9 mouse cellular contexts compared by ENCODE assay signal in the genomic region with DNA sequence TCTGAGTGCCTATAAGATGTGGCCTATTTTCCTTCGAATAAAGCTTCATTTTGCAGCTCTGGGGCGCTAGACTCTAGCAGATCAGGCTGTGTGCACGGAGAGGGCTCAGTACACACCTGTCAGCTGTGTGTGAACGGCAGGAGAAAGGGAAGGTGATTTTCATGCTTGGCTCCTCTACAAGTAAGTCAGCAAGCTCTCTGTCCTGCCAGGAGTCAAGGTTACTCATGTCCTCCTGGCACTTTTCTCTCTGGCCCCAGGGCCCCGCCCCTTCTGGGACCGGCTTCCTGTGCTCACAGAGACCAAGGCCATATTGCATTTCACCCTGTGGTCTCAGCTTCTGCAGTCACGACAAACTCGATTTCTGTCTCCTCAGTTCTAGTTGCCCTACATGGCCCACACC.
DNase-seq lines count a peak whose midpoint lies in the region; ATAC-seq and TF ChIP-seq lines count a peak whose summit lies in the region.
"Had no signal": no experiment of that assay in that cellular context is flagged by ENCODE, and none has a peak within 500 bp of the region (broad histone marks: within the 10 kb centered on the region; RNA-seq: fewer than 3 reads in every experiment).

No protein-coding gene starts in this region.

- H3K9me3 ChIP-seq in forebrain, embryonic 15.5 days = no peaks in the 10 kb centered on the region
- no peaks in the 10 kb centered on the region; the same call in 1 of the 2 replicates for H3K9me3 ChIP-seq in forebrain, embryonic 11.5 days (ENCODE audit: control insufficient read depth, low read length)
- no peaks in the 10 kb centered on the region for H3K9me3 ChIP-seq in midbrain, postnatal 0 days (ENCODE audit: low read length)
- H3K9me3 ChIP-seq in midbrain, embryonic 10.5 days (replicated peaks) = no peaks in the 10 kb centered on the region
- H3K9me3 ChIP-seq in kidney, postnatal 0 days (replicated peaks; ENCODE audit: low read length) = no peaks in the 10 kb centered on the region
- H3K9me3 ChIP-seq: neural tube, embryonic 12.5 days had no signal

- no peak overlapping the region for H3K27ac ChIP-seq in forebrain, embryonic 15.5 days (replicated peaks)
- no peak overlapping the region for H3K27ac ChIP-seq in forebrain, embryonic 11.5 days (ENCODE audit: low read depth, low read length)
- H3K27ac ChIP-seq in midbrain, postnatal 0 days (ENCODE audit: low read depth, low read length) = no peak overlapping the region
- no peak overlapping the region for H3K27ac ChIP-seq in midbrain, embryonic 10.5 days (replicated peaks)
- peak overlapping the region; percentile 86 for H3K27ac ChIP-seq in gastrocnemius, adult 2 months
- no peak overlapping the region; the same call in 1 of the 2 replicates for H3K27ac ChIP-seq in kidney, postnatal 0 days
- H3K27ac ChIP-seq: neural tube, embryonic 12.5 days had no signal

- H3K27me3 ChIP-seq in forebrain, embryonic 15.5 days = no peaks in the 10 kb centered on the region
- H3K27me3 ChIP-seq in forebrain, embryonic 11.5 days (ENCODE audit: control insufficient read depth, insufficient read depth, low read length) = no peaks in the 10 kb centered on the region
- H3K27me3 ChIP-seq in midbrain, postnatal 0 days (ENCODE audit: insufficient read depth, low read length) = no peaks in the 10 kb centered on the region
- H3K27me3 ChIP-seq in midbrain, embryonic 10.5 days (ENCODE audit: low read depth, poor library complexity, severe bottlenecking) = 0 out of 2 replicates have a peak, but pooled peaks cover 4% of the 10 kb centered on the region
- no peaks in the 10 kb centered on the region for H3K27me3 ChIP-seq in kidney, postnatal 0 days (ENCODE audit: insufficient read depth, low read length)
- H3K27me3 ChIP-seq: neural tube, embryonic 12.5 days had no signal

- no peak overlapping the region for H3K4me2 ChIP-seq in forebrain, embryonic 15.5 days (replicated peaks)
- H3K4me2 ChIP-seq in forebrain, embryonic 11.5 days (ENCODE audit: low read depth, low read length, severe bottlenecking) = no peak overlapping the region
- no peak overlapping the region for H3K4me2 ChIP-seq in midbrain, postnatal 0 days (ENCODE audit: low read depth, low read length, poor library complexity, severe bottlenecking)
- H3K4me2 ChIP-seq in kidney, postnatal 0 days (ENCODE audit: low read length) = no peak overlapping the region
- H3K4me2 ChIP-seq: neural tube, embryonic 12.5 days had no signal

- H3K4me3 ChIP-seq in forebrain, embryonic 15.5 days = no peak overlapping the region
- H3K4me3 ChIP-seq in forebrain, embryonic 11.5 days (ENCODE audit: low read depth, low read length) = no peak overlapping the region
- no peak overlapping the region for H3K4me3 ChIP-seq in midbrain, postnatal 0 days (ENCODE audit: low read depth, low read length)
- H3K4me3 ChIP-seq in midbrain, embryonic 10.5 days = no peak overlapping the region
- H3K4me3 ChIP-seq in gastrocnemius, adult 2 months = peak overlapping the region; percentile 32
- H3K4me3 ChIP-seq in kidney, postnatal 0 days (replicated peaks; ENCODE audit: low read depth, low read length) = no peak overlapping the region
- H3K4me3 ChIP-seq: neural tube, embryonic 12.5 days had no signal

- no peak overlapping the region for H3K9ac ChIP-seq in forebrain, embryonic 15.5 days (replicated peaks)
- H3K9ac ChIP-seq in forebrain, embryonic 11.5 days (ENCODE audit: low read length) = no peak overlapping the region
- H3K9ac ChIP-seq in midbrain, postnatal 0 days (replicated peaks; ENCODE audit: low read length, poor library complexity, severe bottlenecking) = no peak overlapping the region
- H3K9ac ChIP-seq in kidney, postnatal 0 days (ENCODE audit: low read depth, low read length) = no peak overlapping the region
- H3K9ac ChIP-seq: neural tube, embryonic 12.5 days had no signal

- intact Hi-C loops in gastrocnemius, adult 2 months (cut with DNase I) = loop anchor here (2.0 to 5.0 kb wide), 2 partner anchors 47 to 137 kb away; a partner anchor contains a TSS

- WGBS in forebrain, embryonic 15.5 days = 77% methylated on average over 8 of the region's 8 CpGs
- 77% methylated on average over 8 of the region's 8 CpGs for WGBS in forebrain, embryonic 11.5 days
- WGBS in midbrain, postnatal 0 days = 66% methylated on average over 8 of the region's 8 CpGs
- WGBS in midbrain, embryonic 10.5 days = 77% methylated on average over 8 of the region's 8 CpGs
- 42% methylated on average over 8 of the region's 8 CpGs for WGBS in kidney, postnatal 0 days

- DNase-seq in forebrain, embryonic 11.5 days (ENCODE audit: low spot score) = no peak
- no peak for DNase-seq in midbrain, postnatal 0 days (ENCODE audit: low spot score)
- DNase-seq in midbrain, embryonic 10.5 days (ENCODE audit: low spot score) = no peak
- peak; percentile 89 for DNase-seq in gastrocnemius, adult 2 months
- peak; percentile 53 for DNase-seq in kidney, postnatal 0 days (ENCODE audit: low spot score)
- no peak for DNase-seq in layer of hippocampus, adult 8-10 months (ENCODE audit: low spot score in 2 of 2)
- no peak for DNase-seq in right cerebral cortex, postnatal 14 days

- peak; percentile 25; the same call in 1 of the 2 replicates for TF ChIP-seq CTCF in midbrain, postnatal 0 days (IDR thresholded peaks at IDR 0.05)
- 0 out of 2 replicates have a peak, but pooled peaks have one; percentile 6 for TF ChIP-seq CTCF in gastrocnemius, adult 2 months (IDR thresholded peaks at IDR 0.05)
- TF ChIP-seq CTCF in kidney, postnatal 0 days (IDR thresholded peaks at IDR 0.05; ENCODE audit: low read depth) = no peak

- no peaks in the 10 kb centered on the region for H3K36me3 ChIP-seq in forebrain, embryonic 15.5 days
- H3K36me3 ChIP-seq in forebrain, embryonic 11.5 days (ENCODE audit: control insufficient read depth, insufficient read depth, low read length) = no peaks in the 10 kb centered on the region
- no peaks in the 10 kb centered on the region for H3K36me3 ChIP-seq in midbrain, postnatal 0 days (ENCODE audit: insufficient read depth, low read length)
- H3K36me3 ChIP-seq in midbrain, embryonic 10.5 days = peaks cover 8% of the 10 kb centered on the region
- no peaks in the 10 kb centered on the region for H3K36me3 ChIP-seq in kidney, postnatal 0 days (ENCODE audit: insufficient read depth, low read length)

- H3K4me1 ChIP-seq in forebrain, embryonic 15.5 days = peaks cover 32% of the 10 kb centered on the region
- H3K4me1 ChIP-seq in forebrain, embryonic 11.5 days (replicated peaks; ENCODE audit: control insufficient read depth, insufficient read depth, low read length) = 0 out of 2 replicates have a peak, but pooled peaks cover 3% of the 10 kb centered on the region
- H3K4me1 ChIP-seq in midbrain, postnatal 0 days (ENCODE audit: insufficient read depth, low read length) = peaks cover 7% of the 10 kb centered on the region; the same call in 1 of the 2 replicates
- peaks cover 55% of the 10 kb centered on the region for H3K4me1 ChIP-seq in midbrain, embryonic 10.5 days
- H3K4me1 ChIP-seq in kidney, postnatal 0 days (replicated peaks; ENCODE audit: insufficient read depth, low read length) = no peaks in the 10 kb centered on the region

- ATAC-seq in forebrain, embryonic 15.5 days (replicated peaks) = 0 out of 2 replicates have a peak, but pooled peaks have one; percentile 18
- no peak for ATAC-seq in forebrain, embryonic 11.5 days (replicated peaks; ENCODE audit: low FRiP score)
- no peak for ATAC-seq in midbrain, postnatal 0 days (ENCODE audit: low FRiP score)
- ATAC-seq in kidney, postnatal 0 days (replicated peaks; ENCODE audit: low FRiP score, low read depth) = no peak

Comparison
In these comparisons a context has a peak if more than half of its experiments do, and no peak if none do; other contexts are left out.
1. DNase-seq: peak in gastrocnemius, adult 2 months (single experiment) and kidney, postnatal 0 days (single experiment); none in forebrain, embryonic 11.5 days (single experiment), midbrain, postnatal 0 days (single experiment), midbrain, embryonic 10.5 days (single experiment), layer of hippocampus, adult 8-10 months (0 of 2) and right cerebral cortex, postnatal 14 days (single experiment).